Mouse (Mus musculus) A20 (cell line): ENCODE measurements around the gene Acaca.

Source experiments
- DNase-seq: peaks from one replicate; pipeline ENCODE4 v3.0.0-alpha.2; 2011; ENCODE audit warnings: low read depth, low spot score

Acaca gene

GRCm38 (mm10) chr11:84218951-84219350 is 89.5 kb downstream of the Acaca start:
- DNase-seq = no peak

GRCm38 (mm10) chr11:84243562-84243961 is 114.1 kb downstream of the Acaca start:
- peak; percentile 53 for DNase-seq

GRCm38 (mm10) chr11:84247370-84247769 is 117.9 kb downstream of the Acaca start:
- DNase-seq = no peak

- no peak for DNase-seq
Measured at GRCm38 (mm10) chr11:84251170-84251569, 121.7 kb downstream of the Acaca start.

- no peak for DNase-seq
Measured at GRCm38 (mm10) chr11:84252425-84252824, 123.0 kb downstream of the Acaca start.

- no peak for DNase-seq
Measured at GRCm38 (mm10) chr11:84255879-84256278, 126.4 kb downstream of the Acaca start.

- DNase-seq = no peak
Measured at GRCm38 (mm10) chr11:84258053-84258710, 128.7 kb downstream of the Acaca start.

GRCm38 (mm10) chr11:84264490-84264889 is 135.0 kb downstream of the Acaca start:
- DNase-seq = peak; percentile 43

- DNase-seq = peak; percentile 51
Measured at GRCm38 (mm10) chr11:84268068-84268467, 138.6 kb downstream of the Acaca start.

- no peak for DNase-seq
Measured at GRCm38 (mm10) chr11:84270511-84270910, 141.0 kb downstream of the Acaca start.

GRCm38 (mm10) chr11:84271948-84272347 is 142.5 kb downstream of the Acaca start:
- no peak for DNase-seq

- no peak for DNase-seq
Measured at GRCm38 (mm10) chr11:84272574-84272973, 143.1 kb downstream of the Acaca start.

- no peak for DNase-seq
Measured at GRCm38 (mm10) chr11:84276979-84277378, 147.5 kb downstream of the Acaca start.

- DNase-seq = no peak
Measured at GRCm38 (mm10) chr11:84281280-84281679, 151.8 kb downstream of the Acaca start.

GRCm38 (mm10) chr11:84282944-84283703 is 153.7 kb downstream of the Acaca start:
- DNase-seq = no peak

- DNase-seq = no peak
Measured at GRCm38 (mm10) chr11:84290781-84291180, 161.3 kb downstream of the Acaca start.

GRCm38 (mm10) chr11:84292532-84292931 is 163.1 kb downstream of the Acaca start:
- no peak for DNase-seq

GRCm38 (mm10) chr11:84293288-84293687 is 163.8 kb downstream of the Acaca start:
- DNase-seq = no peak

GRCm38 (mm10) chr11:84296337-84296736 is 166.9 kb downstream of the Acaca start:
- DNase-seq = no peak

GRCm38 (mm10) chr11:84305474-84305873 is 176.0 kb downstream of the Acaca start:
- no peak for DNase-seq

- no peak for DNase-seq
Measured at GRCm38 (mm10) chr11:84306158-84306742, 176.8 kb downstream of the Acaca start.

- no peak for DNase-seq
Measured at GRCm38 (mm10) chr11:84324032-84324752, 194.7 kb downstream of the Acaca start.
